Mouse (Mus musculus): Measurements from ENCODE around the gene Sema6b.

Gene Sema6b

DNA sequence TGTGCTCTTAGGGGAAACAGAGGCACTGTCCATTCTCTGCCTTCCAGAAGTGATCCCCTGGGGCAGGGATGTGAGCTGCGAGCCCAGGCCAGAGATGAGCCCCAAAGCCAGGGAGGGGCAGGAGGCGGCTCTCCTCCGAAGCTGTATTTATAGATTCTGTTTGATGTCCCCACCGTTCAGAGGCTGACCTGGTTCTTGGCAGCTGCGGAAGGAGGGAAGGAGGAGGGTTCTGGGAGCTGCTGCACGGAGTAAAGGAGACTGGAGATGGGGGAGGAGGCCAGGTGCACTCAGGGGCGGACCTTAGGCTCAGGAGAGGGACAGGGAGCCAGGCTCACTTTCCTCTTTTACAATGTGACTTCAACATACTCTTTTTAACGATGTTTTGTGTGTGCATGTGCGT lies 6.0 kb upstream of the Sema6b start:
- no peak for DNase-seq (ENCODE audit: extremely low spot score)

DNA sequence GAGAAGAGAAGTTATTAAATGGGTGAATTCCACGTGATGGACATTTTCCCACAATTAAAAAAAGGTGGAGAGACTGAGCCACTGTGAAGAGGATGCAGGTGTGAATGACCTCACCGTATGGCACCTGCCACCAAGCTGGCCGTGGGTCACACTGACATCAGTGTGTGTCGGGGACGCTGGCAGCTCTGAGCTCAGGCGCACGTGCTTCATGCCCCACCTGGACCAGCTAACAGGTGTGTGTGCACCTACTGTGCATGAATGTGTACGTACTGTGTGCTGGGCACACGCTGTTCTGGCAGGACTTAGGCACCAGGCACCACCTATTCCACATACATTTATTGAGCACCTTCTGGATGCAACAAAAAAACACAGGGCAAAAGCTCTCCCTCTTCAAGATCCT lies 4.4 kb upstream of the Sema6b start:
- no peak for DNase-seq (ENCODE audit: extremely low spot score)

DNA sequence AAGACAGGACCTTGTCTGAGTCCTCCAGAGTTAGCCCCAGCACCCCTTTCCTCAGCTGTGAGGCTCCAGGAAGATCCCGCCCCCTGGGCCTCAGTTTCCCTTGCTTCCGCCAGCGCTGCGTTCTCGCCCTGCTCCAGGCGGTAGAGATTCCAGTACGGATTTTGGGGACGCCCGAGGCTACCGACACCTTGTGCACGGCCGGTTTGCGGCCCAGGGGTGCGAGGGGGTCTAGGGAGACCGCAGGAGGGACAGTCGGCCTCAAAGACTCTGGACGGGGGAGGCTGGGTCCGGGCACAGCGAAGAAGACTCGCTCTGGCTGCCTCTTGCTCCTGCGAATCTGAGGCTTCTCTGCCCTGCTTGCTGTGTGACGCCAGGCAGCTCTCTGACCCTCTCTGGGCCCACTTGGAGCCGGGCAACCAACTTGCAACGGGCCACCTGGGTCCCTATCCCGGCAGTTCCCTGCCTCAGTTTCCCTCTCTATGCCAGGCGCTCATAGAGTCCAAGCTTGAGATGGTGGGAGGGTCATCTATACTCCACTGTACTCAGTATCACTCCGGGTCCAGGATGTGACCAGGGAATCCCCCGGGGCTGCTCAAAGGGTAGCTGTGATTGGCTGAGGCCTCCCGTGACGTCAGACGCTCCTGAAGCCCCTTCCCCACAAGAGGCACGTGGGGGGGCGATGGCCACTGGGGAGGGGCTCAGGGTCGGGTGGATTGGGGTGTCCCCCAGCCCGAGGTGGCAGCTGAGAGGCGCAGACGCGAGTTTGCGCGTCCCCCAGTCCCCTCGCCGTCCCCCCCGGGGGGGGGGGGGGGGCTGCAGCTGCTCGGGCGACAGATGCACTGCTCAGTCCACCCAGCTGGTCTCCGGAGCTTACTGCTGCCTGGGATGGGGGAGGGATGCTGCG lies 1.8 kb upstream of the Sema6b start:
- DNase-seq (ENCODE audit: extremely low spot score): peak; percentile 65

DNA sequence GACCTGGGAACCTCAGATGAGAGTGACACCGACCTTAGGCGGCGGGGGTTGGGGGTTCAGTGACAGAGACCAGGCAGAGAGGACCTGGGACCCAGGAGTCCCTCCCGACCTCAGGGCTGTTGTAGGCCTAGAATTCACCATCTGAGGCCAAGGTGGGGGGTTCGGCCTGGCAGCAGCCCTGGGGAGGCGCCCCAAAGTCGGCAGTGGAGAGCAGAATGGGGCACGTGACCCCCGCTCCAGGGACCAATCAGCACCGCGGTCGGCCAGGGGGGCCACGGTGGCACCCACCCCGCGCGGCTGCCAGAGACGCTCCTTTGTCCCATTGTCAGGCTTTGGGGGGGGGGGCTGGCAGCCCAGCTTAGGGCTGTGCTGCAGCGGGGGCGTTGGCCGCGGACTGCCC lies 788 bp downstream of the Sema6b start:
- no peak for DNase-seq (ENCODE audit: extremely low spot score)

DNA sequence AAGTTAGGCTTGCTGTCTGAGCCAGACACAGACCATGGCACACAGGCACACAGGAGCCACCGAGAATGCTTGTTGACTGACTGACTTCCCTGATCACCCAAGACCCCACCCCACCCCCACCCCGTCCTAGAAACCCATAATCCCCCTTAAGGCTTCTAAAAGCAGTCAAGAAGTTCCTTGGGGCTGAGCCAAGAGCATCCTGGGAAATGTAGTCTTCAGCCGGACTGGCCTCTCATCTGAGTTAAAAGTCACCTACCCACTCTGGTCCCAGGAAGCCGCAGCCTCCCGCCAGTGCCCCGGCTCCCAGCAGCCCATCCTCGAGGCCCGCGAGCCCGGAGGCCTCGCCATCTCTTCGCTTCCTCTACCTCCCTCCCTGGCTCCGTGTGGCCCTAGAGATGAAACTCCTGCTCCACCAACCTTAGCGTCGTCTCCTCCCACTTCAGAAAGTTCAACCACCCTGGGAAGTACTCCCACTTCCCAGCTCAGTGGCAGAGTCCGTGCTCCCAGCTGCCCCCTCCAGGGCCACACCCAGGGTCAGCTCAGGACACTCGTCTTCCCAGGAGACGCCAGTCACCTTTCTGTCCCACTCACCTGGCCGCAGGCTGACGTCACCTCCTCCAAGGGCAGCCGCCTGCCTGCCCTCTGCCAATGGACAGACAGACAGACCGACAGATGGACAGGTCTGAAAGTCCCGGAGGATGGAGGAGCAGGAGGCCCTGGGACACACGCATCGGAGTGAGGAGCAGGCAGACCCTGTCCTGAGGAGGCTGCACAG lies 2.1 kb downstream of the Sema6b start:
- no peak for DNase-seq (ENCODE audit: extremely low spot score)

DNA sequence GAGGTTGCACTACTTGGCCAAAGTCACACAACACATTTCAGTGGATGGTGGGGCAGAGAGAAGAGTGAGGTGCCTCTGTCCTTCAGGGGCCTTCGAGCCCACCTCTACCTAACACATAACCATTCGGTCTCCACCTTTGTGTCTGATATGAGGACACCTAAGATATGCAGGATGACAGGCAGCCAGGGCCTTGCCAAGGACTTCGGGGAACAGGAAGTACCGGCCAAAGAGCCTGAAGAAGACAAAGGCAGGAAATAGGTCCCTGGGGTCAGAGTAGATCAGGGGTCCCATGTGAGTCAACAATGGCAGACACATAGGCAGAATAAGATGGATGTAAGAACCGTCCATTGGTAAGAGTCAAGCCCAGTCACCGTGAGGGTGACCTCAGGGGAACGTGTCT lies 3.6 kb downstream of the Sema6b start:
- no peak for DNase-seq (ENCODE audit: extremely low spot score)

DNA sequence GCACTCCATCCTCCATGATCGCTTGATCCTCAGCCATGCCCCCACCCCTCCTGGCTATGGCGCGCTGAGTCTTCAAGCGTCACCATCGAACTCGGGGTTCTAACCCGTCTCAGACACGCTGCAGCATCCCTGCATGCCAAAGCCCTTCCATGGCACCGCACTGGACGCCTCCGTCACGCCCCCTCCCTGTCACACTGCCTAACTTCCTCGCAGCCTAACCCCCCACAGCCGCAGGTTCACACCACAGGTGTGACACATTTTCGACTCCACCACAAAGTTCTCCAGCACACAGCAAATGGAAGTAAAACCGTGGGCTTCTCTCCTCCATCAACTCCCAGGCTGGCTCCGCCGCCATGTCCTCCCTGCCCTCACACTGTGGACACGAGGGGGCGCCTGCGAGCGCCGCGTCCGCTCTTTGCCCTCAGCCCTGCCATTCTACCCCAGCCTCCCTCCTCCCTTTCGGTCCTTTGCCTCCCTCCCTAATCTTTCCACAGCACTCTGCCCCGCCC lies 5.6 kb downstream of the Sema6b start:
- DNase-seq (ENCODE audit: extremely low spot score): peak; percentile 63

DNA sequence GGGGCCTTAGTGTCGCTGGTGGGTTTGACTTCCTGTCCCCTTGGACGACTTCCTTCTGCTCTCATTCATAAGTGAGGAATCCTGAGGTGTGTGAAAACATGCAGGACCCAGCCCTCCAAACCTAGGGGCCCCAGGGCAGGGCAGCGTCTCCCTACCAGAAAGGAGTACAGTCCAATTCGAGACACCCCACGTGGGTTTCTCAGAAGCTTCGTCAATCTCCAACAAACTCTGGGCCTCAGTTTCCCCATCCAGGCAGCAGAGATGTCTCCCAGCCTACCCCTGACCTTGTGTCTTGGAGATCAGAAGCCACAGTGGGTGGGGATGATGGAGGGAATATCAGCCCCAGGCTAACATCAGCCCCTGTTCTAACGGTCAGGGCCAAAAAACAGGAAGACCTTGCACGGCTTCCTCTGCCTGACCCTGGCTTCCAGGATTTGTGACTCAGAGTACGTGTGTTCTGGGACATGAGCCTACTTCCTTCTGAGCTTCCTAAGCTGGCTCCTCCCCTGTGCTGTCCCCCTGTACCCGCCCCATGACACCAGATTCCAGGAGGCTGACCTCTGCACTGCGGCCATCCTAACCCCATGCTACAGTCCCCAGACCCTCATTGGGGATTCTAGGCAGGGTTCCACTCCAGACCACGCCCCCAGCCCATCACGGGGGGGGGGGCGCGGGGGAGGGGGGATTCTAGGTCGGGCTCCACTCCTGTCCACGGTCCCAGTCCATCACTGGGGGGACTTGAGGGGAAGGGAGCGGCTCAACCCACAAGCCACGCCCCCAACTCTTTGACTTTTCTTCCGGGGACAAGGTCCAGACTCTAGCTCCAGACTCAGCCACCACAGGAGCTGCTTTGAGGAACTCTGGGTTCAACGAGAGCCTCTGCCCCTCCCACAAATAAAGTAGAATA lies 6.4 kb downstream of the Sema6b start:
- peak; percentile 81 for DNase-seq (ENCODE audit: extremely low spot score)

DNA sequence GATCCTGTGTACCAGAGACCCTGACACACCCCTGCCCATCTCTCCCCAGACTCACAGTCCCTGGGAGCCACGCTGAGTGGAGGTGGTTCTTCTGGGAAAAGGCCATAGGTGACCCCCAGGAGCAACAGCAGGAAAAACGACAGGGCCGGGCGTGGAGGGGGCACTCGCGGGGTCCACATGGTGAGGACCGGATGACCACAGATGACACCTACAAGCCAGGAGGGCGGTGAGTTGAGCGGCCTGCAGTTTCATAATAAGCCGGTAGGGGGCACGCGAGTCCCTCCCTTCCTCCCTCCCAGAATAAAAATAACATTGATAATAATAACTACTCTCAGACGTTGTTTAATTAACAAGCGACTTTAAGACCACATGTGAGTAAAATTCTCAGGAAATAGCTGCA lies 7.5 kb downstream of the Sema6b start:
- DNase-seq (ENCODE audit: extremely low spot score): peak; percentile 60

DNA sequence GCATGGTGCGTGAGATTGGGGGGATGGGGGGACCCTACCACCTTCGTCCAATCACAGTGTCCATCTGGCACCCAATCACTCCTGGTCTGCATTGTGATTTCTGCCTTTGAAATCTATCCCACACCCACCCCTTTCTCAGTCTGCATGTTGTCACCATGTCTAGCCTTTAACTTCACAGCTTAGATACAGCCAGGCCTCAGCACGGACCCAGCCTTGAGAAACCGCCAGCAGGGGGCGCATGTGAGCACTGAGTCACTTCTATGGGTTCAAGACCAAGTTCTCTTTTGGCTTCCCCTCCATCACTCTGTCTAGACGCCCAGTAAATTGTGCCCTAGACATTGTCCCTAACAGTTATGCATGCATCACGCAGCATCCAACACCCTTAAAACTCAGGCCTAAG lies 8.3 kb downstream of the Sema6b start:
- DNase-seq (ENCODE audit: extremely low spot score): no peak

DNA sequence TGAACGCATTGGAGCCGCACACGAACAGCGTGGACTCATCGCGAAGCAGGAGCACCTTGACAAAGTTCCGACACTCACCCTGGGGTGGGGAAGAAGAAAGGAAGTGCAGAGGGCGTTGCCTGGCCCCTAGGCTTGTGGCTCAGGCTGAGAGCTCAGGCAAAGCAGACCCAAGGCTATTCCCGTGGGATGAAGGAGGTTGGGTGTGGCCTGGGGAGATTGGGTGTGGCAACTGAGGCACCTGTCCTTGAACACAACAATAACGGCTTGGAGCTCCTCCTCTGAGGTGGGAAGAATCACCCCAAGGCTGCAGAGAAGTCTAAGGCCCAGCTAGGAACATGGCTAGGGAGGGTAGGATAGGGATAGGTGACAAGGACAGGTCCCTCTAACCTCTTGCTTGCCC lies 9.0 kb downstream of the Sema6b start:
- DNase-seq (ENCODE audit: extremely low spot score): no peak

DNA sequence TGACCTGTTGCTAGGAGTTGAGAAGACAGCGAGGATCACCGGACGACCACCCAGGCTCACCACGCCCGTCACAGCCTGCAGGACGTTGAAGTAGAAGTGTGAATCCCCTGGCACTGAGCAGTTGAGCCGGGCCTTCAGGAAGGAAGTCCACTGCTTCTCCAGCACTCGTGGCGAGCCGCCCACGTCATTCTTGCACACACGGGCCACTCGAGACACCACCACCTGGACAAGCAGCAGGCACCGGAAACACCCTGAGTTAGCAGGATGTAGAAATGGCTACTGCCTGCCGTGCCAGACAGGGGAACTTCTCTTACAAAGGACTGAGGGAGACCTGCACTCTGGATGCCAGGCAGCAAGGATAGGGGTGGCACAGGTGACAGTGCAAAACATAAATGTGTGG lies 11.9 kb downstream of the Sema6b start:
- no peak for DNase-seq (ENCODE audit: extremely low spot score)

DNA sequence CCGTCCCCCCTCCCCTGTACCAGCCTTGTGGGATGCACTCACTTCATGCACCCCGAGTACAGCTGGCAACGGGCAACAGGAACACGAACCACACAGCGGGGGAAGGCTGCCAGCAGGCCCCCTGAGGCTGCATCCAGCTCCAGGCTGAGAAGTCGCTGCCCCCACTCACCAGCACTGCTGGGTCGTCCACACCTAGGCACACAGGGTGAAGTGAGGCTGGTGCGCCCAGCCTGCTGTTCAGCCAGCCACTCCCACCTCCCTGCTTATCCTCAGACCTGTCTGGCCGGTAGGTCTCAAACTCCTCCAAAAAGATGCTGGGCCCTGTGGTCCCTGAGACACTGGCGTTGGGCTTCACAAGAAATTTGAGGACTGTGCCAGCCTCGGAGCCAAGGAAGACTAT lies 14.0 kb downstream of the Sema6b start:
- no peak for DNase-seq (ENCODE audit: extremely low spot score)

DNA sequence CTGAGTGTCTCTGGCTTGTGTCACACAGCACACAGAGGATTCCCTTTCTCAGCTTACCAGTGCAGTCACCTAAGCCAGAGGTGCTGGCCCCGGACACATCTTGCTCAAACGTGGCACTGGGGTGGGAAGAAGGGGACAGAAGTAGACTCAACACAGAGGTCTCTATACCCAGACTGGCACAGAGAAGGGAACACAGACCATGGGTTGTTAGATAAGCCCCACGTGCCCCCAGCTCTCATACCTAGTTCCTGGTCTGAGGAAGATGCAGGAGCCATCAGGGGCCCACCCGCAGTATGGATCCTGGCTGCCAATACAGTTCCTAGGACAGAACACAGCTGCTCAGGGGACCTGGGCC lies 14.9 kb downstream of the Sema6b start:
- DNase-seq (ENCODE audit: extremely low spot score): no peak

DNA sequence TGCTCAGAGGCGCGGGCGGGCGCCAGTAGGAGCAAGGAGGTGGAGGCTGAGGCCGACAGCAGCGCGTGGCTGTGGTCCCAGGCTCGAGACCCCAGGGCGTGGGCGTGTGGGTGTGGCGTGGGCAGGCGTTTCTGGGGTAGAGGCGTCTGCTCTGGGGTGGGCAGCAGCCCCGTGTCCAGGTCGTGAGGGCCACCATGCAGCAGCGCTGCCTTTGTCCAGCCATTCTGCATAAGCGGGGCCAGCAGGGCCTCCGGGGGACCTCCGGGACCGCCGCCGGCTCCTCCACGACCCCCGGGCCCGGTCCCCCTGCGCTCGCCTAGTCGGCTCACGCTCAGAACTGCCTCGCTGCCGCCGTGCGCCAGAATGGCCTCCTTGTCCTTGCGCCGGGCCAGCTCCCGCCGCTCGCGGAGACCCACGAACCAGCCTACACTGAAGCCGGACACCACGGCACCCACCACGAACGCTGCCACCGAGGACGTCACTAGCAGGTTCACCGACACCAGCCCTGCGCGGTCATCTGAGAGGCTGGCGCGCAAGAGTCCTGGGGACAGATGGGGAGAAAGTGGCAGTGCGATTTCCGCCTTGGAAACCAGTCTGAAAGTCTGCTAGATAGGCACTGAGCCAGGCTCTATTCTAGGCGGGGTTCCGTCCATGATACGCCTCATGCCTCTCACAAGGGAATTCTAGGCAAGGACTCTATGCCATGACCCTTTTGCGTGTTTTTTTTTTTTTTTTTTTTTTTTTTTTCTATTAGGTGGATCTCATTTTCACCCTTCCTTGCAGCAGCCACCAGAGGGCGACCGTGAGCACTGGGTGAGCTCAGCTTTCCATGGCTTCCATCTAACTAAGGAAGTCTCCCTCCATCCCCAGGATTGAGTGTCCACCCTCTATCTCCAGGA lies 15.5 kb downstream of the Sema6b start:
- DNase-seq (ENCODE audit: extremely low spot score): no peak

DNA sequence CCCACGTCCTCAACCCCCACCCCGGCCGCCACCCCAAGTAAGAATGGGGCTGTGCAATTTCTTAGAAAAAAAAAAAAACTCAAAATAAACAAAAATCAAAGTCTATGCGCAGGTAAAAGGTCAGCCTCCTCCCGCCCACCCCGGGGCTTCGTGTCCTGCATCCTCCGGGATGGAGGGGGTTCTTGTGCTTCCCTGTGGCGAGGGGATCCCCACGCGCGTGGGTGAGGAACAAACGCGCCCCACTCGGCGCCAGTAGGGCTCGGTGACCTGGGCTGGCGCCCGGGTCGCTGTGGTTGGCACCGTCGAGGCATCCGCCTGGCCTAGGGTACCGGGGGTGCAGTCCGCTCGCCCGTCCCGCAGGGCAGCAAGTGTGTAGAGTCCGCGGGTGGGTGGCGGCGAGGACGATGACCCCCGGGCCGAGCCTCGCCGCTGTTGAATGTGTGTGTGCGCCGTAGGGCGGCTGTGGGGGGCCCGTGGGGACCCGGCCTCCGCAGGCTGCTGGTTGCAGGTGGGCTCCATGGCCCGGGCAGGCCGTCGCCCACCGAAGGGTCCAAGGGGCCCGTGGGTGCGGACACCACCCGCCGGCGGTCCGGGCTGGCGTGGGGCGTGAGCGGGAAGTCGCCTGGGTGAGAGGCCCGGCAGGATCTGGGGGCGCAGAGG lies 16.3 kb downstream of the Sema6b start:
- no peak for DNase-seq (ENCODE audit: extremely low spot score)

DNA sequence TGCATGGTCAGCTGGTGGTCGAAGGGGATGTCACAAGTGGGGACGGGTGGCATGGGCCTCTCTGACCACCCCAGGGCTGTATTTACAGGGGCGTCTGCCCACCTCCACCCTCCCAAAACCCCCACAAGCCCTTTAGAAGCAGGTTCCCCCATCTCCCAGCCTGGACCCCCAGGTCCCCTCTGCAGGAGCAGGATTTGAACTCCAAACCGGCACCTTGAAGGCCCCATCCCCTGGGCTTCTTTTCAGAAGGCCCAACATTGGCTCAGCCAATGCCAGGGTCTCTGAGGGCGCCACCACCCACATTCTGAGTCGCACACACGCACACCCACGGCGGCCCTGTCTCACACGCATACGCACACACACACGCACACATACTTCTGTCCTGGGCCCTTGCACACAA lies 17.0 kb downstream of the Sema6b start:
- no peak for DNase-seq (ENCODE audit: extremely low spot score)

DNA sequence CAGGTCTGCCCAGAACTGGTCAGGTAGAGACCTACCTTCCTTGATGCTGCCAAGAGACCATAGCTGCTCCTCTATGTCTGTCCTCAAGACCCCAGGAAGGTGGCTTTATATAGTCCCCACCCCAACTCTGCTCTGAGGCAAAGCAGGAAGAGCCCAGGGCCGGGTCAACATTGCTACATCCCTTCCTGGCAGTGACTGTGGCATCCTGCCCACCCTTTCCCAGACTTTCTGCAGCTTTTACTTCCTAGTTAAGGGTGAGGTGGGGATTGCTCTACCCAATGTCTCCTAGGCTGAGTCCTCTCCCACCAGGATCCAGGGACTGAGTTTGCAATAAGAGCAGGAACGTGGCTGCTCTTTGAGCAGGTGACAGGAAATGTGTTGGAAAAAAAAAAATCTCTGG lies 18.3 kb downstream of the Sema6b start, which contains the start of gene Lrg1:
Lrg1 (minus strand) TSS at position 176 of the 400 bp plus-strand sequence.
- no peak for DNase-seq (ENCODE audit: extremely low spot score)

DNA sequence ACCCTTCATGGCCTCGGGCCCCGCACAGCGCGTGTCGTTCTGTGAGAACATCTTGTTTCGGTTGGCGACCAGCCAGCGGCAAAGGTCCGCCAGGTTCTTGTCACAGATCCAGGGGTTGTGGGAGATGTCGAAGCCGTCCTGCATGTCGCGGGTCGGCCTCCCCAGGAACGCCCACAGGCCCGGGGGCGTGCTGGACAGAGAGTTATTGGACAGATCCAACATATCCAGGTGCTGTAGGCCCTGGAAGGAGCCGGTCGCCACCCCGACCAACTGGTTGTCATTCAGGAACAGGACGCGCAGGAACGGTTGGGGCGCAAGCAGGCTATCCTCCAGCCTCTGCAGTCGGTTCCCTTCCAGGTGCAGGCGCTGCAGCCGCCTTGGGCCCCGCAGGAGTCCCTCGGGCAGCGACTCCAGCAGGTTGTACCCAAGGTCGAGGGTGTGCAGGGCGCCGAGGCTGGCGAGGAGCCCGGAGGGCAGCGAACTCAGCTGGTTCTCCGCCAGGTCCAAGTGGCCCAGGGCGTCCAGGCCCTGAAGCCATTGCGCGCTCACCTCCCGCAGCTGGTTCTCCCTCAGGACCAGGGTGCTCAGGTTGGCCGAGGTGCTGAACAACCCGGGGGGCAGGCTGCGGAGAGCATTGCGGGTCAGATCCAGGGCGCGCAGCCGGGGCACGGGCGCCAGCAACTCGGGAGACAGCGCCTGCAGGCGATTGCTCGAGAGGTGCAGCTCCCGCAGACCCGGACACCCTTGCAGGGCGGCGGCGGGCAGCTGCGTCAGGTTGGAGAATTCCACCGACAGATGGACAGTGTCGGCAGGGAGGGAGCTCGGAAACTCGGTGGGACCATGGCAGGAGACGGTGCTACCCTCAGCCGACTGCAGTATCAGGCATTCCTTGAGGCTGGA lies 19.9 kb downstream of the Sema6b start:
- no peak for DNase-seq (ENCODE audit: extremely low spot score)

Measured in embryo, embryonic 9.5 days (tissue).